Mouse (Mus musculus) activated CD4-positive, CD25-positive, alpha-beta regulatory T cell, adult 4 months (primary cell): Measurements from ENCODE around the gene Hspb7. TPM values are rescaled to one million over a fixed set of nuclear protein-coding genes. Genes with fewer than 3 reads are reported as not detected.

Experiments
- ATAC-seq: one replicate; pipeline ENCODE4 v1.8.0; 2017
- polyA plus RNA-seq, 2 experiments: library from polyadenylated mRNA; unstranded; fragments of 100-300 nt; shearing (Covaris generic); gene quantifications; one replicate each; pipeline ENCODE4 v1.2.1; 2017

Hspb7 gene
- polyA plus RNA-seq, result not detected

DNA sequence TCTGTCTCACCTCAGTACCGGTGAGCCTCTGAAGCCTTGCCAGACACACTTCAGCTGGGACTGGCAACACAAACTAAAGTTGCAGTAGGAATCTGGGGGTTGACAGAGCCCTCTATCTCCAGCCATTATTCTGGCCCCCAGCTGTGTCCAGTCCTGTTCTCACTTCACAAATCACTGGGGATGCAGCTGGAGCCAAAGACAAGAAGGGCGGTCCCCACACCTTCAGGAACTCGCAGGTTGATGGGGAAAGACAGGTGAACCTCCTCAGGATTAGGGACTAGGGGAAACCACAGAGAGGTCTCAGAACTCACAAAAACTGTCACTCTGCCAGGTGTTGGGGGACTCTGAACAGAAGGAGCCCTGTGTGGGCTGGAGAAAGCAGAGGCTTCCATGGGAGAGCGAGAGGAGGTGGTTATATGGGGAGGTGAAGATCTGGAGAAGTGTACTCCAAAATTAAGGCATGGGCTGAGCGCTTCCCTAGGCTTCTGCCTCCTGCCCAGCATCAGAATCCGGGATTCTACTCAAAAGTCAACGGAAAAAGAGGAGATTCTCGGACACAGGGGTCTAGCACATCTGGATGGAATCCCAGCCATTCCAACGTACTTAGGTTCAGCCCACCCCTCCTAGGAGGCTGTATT lies at the start of gene Hspb7:
Gene Hspb7 (plus strand): TSS at position 588 of the 638 bp plus-strand sequence.
- no peak for ATAC-seq

DNA sequence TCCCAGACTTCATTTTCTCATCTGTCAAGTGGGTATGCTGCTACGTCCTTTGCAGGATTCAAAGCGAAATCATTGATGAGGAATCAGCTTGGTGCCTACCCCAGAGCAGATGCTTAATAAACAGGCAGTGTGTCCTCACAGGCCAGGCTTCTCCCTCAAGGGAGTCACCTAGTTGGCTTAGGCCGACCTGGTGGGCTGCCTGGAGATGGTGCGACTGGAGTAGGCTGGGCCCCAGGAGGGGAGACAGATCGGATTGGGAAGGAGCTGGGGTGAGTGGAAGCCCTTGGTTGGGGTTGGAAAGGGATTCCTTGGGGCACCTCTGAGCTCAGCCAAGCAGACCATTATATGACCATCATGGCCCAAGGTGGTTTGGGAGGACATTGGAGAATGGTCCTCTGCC lies 48.2 kb upstream of the Hspb7 start:
- no peak for ATAC-seq

DNA sequence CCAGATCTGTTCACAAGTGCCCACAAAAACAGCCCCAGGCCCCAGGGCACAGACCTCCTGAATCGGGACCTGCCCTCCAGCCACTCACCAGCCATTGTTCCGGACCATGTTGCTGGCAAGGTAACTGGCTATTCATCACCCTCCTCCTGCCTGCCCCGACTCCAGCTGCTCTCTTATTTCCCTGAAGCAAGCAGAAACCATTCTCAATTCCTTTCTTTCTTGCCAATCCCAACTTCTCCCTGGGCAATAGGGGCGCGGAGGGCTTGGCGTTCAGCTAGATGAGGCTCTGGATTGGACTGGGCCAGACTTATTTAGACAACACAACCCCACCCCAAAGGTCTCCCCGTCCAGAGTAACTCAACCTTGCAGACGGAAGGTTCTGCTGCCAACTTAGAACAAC lies 40.9 kb upstream of the Hspb7 start:
- ATAC-seq, result no peak

DNA sequence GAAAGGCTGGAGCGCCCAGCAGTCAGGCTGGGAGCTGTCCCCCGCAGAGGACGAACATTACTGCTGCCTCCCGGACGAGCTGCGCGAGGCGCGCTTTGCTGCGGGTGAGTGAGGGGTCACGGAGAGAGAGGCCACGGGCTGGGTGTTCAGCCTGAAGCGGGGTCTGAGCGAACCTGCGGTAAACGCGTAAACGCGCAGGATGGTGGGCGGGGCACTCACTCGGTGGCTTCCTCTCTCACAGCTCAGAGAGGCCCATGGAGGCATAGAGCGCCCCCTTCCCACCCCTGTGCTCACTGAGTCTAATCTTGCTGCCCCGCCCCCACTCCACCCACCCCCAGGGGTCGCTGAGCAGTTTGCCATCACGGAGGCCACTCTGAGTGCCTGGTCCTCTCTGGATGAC lies 38.2 kb upstream of the Hspb7 start:
- no peak for ATAC-seq

DNA sequence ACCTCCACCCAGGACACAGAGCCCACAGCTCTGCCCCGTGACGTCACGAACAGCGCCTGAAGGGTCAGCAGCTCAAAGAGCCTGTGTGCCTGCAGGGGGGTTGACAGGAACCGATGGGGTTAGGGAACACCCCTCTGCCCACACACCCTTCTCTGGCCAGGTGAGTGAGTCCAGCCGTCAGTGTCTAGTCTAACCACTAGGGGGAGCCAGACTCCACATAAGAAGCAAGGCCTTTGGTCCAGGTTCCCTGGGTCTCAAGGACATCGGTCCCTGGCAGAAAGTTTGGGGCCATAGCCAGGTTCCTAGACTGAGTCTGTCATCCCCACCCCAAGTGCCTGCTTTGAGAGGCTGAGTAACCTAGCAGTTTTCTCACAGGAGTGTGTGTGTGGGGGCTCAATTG lies 35.3 kb upstream of the Hspb7 start:
- ATAC-seq, result no peak

DNA sequence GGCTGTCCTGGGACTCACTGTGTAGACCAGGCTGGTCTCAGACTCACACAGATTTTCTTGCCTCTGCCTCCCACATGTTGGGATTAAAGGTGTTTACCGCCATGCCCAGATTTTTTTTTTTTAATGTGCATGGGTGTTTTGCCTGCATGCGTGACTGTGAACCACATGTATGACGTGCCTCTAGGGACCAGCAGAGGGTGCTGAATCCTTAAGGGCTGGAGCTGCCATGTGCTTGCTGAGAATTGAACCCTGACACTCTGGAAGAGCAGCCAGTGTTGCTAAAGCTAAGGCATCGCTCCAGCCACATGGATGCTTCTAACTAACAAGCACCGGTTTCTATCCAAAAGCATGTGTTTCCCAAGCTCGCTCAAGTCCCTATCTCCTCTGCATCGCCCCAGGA lies 34.4 kb upstream of the Hspb7 start:
- no peak for ATAC-seq

DNA sequence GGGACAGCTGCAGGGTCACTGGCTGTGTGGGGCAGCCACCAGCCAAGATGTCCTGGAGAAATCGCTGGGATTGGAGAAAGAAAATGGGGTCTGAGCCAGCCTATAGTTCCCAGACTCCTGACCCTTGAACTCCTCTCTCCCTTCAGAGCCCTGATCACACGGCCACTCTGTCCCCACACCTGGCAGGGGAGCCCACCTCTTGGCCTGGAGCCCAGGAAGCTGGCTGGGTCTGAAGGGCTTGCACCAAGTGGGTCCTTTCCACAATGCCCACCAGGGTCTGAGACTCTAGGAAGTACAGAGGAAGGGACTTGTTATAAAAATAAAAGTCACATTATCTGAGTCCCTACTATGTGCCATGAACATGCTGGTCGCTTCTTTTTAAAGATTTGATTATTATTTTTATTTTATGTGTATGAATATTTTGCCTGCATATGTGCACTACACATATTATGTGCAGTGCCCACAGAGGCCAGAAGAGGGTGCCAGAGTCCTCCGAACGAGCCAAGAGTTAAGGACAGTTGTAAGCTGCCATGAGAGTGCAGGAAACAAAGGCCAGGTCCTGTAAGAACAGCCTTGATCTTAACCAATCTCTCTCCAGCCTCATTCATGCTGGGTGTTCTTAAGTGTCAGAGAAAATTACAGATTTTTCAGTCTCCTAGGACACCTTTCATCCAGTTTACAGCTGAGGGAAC lies 33.3 kb upstream of the Hspb7 start:
- ATAC-seq, result peak; percentile 46

DNA sequence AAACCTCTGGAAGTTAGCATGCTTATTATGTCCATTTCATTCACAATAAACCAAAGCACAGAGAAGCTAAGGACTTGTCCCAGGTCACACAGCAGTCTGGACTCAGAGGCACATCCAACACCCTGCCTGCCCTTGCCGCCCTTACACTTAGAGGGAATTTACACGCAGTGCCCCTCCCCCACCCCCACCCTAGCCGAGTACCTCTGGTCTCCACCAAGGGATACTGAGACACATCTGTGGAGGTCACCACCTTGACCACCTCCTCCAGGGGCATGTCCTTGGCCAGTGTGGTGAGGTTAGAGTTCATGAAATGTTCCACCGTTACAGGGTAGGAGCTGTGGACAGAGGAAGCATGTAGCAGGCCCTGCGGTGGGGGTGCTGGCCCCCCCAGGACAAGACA lies 32.6 kb upstream of the Hspb7 start:
- ATAC-seq, result no peak

DNA sequence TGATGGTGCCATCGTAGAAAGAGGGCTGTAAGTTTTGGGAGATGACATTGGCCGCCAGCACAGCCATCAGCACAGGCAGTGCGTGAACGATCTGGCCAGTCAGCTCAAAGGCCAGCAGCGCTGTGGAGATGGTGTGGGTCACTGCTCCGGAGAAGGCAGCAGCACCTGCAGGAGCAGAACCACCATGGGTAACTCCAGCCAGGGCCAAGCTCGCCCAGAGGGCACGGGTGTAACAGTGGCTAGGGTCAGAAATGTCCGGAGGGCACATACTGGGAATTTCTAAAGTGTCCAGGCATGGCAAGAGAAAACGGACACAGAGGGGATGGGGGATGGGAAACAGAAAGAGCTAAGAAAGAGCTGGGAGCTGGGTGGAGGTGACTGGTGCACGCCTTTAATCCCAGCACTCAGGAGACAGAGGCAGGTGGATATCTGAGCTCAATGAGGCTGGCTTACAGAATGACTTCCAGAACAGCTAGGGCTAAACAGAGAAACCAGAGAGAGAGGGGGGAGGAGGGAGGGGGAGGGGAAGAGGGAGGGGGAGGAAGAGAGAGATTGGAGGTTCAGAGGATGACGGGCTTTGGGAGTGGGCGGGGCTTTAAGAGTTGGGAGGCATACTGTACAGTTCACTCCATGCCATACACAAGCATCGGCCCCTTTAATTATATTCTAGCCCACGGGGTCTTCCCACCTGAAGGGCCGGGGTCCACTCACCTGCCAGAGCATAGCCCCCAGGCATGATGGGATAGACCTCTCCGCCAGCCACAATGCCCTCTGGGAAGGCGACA lies 31.0 kb upstream of the Hspb7 start:
- no peak for ATAC-seq

DNA sequence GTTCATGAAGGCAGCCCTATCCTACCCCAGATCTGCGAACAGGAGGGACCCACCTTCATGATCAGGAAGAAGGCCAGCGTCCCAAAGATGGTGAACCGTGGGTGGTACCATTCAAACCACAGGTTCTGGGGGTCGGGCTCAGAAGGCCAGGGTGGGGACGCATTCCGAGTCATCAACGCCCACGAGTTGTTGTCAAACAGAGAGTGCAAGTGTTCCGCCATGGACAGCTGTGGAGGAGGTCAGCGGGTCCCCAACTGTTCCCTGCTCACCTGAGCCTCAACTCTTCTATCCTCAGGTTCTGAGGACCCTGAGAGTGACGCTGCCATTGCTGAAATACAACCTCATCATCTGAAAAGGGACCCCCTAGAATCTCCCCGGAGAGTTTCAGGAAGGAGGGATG lies 29.3 kb upstream of the Hspb7 start:
- no peak for ATAC-seq

DNA sequence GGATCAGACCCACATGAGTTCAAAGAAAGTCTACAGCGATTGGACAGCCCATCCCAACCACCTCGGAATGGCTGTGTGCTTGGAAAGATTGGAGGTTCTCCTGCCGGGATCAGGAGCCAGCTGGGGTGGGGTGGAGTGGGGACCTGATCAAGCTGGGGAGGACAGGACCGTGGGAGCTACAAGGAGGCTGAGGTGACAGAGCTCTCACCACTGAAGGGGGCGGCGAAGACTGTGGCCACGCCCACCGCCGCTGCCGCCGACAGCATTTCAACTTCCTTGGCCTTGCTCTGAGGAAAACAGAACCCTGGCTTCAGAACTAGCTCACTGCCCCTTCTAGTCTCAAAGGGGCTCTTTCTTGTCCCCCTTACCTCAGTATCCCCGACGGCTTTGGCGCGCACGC lies 25.8 kb upstream of the Hspb7 start:
- ATAC-seq, result no peak

DNA sequence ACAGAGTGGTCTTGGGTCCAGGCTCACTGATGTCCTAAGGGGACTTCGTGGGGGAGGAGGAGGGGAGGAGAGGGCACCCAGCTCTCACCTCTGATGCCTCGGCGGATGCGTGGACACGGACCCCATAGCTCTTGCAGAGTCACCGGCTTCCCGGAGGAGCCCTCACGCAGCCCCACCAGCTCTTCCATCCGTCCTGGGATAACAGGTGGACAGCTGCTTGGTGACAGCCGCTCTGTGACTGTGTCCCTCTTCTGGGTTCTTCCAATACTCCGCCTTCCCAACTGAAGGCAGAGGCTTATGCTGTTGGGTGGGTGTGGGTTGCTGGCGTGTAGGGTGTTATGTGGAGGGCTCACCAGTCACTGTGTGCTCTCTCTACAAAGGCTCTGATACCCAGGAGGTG lies 22.7 kb upstream of the Hspb7 start:
- no peak for ATAC-seq

DNA sequence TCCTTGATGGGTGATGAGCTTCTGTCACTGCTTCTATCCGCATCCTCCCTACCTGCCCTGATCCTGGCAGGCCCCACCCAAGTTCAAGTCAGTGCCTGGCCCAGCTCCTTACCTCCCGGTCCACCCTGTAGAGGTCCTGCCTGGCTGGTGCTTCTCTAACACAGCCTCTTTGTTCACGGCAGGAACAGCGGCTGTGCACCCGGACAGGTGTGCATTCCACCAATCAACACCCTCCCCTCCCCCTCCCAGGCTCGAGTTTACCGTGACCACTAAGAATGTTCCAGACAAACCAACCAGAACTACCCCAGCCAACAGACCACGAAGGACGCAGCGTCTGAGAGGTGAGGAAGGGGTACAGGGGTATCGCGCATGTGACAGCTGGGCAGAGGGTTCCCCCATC lies 22.0 kb upstream of the Hspb7 start, which contains the start of gene Clcnka:
Gene Clcnka (minus strand): TSS at position 180 of the 400 bp plus-strand sequence.
- no peak for ATAC-seq

DNA sequence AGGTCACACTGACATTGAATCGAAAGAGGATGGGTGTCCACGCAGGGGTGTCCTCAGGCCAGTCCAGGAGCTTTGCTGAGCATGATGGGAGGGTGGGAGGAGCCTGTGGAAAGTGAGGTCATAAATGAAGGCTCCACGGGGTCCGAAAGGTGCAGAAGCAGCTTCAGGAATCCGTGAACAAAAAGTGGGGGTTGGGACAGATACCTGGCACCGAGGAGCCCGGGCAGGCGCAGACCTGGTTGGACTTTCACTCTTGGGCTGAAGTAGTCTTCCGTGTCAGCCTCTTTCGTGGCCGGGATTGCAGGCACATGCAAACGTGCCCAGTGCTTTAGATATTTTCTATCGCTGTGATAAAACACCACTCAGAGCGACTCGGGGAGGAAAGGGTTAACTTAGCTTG lies 20.4 kb upstream of the Hspb7 start:
- ATAC-seq, result no peak

DNA sequence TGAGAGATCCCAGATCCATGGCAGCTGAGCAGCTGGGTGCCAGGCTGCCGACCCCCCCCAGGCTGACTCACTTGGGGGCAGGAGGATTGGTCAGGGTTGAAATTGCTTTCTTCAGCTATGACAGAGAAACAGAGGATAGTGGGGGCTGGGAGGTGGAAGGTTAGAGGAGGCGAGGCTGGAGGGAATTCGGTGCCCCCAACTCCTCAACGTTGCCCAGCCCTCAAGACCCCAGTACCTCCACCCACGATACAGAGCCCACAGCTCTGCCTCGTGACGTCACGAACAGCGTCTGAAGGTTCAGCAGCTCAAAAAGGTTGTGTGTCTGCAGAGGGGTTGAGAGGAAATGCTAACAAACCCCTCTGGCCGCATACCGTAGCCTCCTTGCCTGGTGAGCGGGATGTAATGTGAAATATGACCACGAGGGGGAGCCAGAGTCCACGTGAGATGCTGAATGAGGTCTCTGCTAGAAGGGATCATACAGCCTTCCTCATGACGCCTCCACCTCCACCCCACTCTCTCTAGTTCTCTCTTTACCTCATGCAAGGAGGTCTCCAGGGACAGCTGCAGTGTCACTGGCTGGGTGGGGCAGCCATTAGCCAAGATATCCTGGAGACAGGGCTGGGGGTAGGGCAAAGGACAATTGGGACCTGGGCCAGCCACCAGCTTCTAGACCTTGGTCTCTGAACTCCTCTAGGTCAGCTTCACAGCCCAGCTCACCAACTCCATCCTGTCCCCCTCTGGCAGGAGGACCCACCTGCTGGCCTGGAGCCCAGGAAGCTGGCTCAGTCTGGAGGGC lies 15.9 kb upstream of the Hspb7 start:
- peak; percentile 75 for ATAC-seq

DNA sequence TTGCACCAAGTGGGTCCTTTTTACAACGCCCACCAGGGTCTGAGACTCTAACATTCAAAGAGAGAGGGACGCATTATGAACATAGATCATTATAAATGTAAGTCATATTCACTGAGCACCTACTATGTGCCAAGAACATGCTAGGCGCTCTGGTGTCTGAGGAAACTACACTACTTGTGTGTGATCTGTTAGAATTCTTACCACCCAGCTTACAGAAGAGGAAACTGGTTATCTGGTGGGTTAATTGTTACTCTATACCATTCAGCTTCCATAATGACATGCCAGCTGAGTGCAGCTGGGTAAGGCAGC lies 15.3 kb upstream of the Hspb7 start:
- no peak for ATAC-seq

DNA sequence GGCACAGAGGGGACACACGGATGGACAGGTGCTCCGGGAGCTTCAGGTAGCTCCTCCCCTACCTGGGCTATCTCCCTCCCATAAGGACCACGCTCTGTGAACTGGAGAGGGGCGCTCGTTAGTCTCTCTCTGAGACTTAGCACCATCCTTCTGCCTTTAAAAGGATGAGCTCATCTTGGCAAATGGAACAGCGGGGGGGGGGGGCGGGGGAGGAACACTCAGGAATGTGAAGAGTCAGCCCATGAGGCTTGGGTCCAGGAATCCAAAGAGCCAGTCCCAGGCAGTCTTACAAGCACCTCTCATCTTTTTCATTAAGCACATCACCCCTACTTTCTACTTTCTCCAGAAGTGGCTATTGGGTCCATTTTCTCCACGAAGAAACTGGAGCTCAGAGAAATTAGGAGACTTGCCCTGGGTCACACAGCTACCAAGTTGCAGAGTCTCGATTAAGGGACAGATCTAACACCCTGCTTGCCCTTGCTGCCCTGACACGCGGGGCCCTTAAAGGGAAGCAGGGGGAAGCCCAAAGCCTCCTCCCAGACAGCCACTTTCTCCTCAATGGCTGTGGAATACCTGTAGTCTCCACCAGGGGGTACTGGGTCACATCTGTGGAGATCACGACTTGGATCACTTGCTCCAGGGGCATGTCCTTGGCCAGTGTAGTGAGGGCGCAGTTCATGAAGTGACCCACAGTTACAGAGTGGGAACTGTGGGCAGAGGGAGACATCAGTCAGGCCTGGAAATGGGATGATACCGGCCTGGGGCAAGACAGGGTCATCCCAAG lies 13.9 kb upstream of the Hspb7 start:
- no peak for ATAC-seq

DNA sequence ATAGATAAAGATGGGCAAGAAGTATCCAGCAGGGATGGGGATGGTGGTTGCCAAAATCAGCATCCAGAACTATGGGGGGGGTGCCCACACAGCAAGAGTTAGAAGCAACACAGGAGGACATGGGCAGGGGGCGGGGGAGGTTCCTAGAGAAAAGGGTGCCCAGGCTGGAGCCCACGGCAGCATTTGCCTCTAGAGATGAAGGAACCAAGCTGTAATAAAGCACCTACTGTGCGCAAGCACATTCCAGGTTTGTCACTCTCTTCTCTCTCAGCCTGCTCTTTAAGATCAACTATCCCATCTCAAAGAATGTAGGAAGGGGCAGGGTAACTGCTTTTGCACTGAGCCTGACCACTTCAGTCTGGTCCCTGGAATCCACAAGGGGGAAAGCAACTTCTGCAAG lies 12.0 kb upstream of the Hspb7 start:
- ATAC-seq, result no peak

DNA sequence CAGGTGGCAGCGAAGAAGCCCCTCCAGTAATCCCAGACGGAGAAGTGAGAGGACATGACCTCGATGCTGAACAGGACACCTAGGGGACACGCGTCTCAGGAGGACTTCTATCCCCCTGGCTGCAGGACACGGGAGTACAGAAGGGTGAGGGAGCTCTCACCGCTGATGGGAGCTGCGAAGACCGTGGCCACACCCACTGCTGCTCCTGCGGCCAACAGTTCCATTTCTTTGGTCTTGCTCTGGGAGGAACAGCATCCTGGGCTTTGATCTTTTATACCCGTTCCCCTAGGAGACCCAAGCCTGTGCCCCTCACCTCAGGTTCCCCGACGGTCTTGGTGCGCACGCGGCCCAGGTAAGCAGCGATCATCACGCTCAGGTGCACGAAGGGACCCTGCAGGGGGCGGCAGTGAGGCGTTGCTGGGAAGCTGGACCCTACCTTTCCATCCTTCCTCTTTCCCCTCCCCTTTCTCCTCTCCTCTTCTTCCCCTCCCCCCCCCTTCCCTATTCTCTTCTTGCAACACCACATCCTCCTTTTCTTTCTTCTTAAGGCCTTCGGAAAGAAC lies 9.1 kb upstream of the Hspb7 start:
- ATAC-seq, result no peak

DNA sequence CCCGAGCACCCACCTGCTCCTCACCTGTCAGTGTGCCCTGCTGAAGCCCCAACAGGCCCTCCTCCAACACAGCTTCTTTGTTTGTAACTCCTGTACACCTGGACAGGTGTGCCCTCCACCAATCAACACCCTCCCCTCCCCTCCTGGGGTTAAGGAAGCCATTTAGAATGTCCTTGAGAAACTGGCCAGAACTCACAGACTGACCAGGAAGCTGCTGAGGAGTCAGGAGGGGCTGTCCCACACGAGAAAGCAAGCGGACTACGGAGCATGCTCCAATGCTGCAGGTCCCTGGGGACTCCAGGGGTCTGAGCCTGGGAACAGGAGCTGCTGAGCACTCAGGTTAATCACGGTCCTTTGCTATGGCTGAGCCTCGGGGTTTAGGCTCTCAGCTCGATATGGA lies 4.7 kb upstream of the Hspb7 start, which contains the start of gene Clcnkb:
Gene Clcnkb (minus strand): TSS at position 91 of the 400 bp plus-strand sequence.
- ATAC-seq, result no peak

DNA sequence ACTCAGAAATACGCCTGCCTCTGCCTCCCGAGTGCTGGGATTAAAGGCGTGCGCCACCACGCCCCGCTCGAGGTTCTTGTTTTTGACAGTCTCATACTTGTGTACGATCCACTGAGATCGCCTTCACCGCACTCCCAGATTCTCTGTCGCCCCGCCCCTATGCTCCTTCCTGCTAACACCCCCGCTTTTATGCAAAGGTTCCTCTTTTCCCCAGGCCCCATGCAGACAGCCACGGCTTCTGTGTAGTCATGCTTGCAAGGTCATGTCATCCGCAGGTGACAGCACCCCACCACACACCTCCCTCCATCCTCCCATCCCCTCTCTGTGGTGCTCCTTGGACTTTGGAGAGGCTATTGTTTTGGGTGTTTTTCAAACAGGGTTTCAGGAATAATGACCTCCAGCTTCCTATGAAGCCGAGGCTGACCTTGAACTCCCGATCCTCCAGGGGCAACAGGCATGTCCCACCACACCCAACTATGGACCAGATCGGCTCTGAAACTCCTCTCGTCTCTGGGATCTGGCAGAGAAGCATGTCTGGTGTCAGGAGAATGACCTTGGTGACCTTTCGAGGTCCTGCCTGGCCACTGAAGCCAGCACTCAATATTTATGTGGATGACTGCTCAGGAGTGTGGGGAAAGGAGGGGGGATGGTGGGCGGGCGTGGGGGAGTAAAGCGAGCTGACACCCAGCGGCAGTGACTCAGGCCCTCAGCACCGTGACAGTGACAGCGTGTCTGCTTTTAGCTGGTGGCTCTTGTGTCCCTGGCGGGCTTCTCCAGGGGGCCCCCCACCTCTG lies 984 bp upstream of the Hspb7 start:
- peak; percentile 66 for ATAC-seq
